Mouse (Mus musculus): ENCODE data around the gene Uqcr11. TPM values are rescaled to one million over a fixed set of nuclear protein-coding genes. Genes with fewer than 3 reads are reported as not detected.
A peak's percentile ranks its signal among the peaks of the same experiment; 100 is the strongest.

Gene Uqcr11
- total RNA-seq (2021) = 100 to 1,000 TPM; 587 to 604 TPM
- long read RNA-seq, experiment 1, transcript Uqcr11-201 (3 exons, 445 nt) = major isoform, 237 of 250 reads
- long read RNA-seq, experiment 1, partial matches to known transcripts = 8 of 250 reads
- long read RNA-seq, experiment 1, other reads (novel, unspliced or antisense) = 2 of 250 reads
- long read RNA-seq, experiment 2, transcript Uqcr11-203 (3 exons, 605 nt) = minor isoform, 5 of 182 reads
- long read RNA-seq, experiment 2, transcript Uqcr11-201 (3 exons, 445 nt) = major isoform, 171 of 182 reads
- long read RNA-seq, experiment 2, partial matches to known transcripts = 6 of 182 reads
- long read RNA-seq, experiment 2, other reads (novel, unspliced or antisense) = 0 of 182 reads

DNA sequence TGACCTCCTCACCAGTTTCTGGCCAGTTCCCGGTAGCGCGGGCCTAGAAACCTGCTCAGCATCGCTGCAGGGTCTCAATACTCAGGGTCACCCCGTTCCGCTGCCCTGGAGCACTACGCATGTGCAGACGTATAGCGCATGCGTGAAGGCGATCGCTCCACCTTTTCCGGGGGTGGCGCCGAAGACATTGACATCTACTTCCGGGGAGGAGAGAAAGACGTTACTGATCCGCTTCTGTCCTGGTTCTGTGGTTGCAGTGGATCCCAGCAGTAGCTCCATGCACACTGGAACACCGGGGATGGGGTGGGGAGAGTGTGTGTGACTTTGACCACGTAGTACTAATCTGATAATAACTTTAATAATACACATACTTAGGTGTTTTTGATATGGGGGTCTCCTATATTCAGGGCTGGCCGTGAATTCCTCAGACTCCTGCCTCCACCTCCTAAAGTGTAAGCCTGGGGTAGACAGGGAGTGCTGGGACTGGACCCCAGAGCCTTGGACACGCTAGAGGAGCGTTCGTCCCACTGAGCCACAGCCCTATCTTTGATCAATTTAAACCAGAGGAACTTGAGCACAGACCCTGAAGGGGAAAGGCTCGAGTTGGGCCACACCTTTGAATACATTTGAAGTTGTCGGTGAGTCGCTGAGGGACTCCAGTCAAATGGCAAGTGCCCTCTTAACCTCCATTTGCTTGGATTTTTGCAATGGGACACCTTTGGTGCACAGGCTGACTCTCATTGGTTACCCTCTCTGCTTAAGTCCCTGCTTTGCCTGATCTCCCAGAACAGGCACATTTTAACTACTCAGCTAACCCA lies at the start of gene Uqcr11:
Uqcr11 (minus strand) TSS at position 147 of the 818 bp plus-strand sequence.
- DNase-seq (ENCODE audit: low spot score in 2 of 2) = peak; percentile 93 to 94

GRCm38 (mm10) chr10:80455697-80456096 lies 49.1 kb upstream of the Uqcr11 start:
- DNase-seq (ENCODE audit: low spot score in 2 of 2) = no peak
- intact Hi-C loops (cut with DNase I) = no loop called here

More for the DNA sequence above, at the start of gene Uqcr11:
- intact Hi-C loops (cut with DNase I) = no loop called here

DNA sequence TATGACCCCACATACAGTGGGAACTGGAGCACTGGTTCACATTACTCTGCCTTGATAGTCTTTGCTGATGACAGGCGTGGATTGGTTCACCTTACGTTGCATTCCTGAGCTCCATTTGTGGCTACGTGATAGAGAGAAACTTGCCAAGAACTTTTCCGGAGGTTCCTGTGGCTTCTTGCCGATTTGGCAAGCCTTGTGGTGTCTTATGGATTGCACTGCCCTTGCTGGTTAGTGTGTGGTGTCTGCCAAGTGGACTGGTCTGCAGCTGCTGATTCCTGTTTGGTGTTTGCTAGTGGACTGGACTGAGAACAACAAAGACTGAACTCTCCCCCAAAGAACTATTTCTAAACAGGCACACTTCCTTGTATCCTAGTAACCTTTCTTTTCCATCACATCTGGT lies 48.2 kb upstream of the Uqcr11 start:
- intact Hi-C loops (cut with DNase I) = no loop called here
- DNase-seq (ENCODE audit: low spot score in 2 of 2) = no peak

GRCm38 (mm10) chr10:80453601-80454000 lies 47.0 kb upstream of the Uqcr11 start:
- DNase-seq (ENCODE audit: low spot score in 2 of 2) = no peak
- intact Hi-C loops (cut with DNase I) = no loop called here

GRCm38 (mm10) chr10:80450599-80450998 lies 44.0 kb upstream of the Uqcr11 start:
- intact Hi-C loops (cut with DNase I) = no loop called here
- DNase-seq (ENCODE audit: low spot score in 2 of 2) = no peak

DNA sequence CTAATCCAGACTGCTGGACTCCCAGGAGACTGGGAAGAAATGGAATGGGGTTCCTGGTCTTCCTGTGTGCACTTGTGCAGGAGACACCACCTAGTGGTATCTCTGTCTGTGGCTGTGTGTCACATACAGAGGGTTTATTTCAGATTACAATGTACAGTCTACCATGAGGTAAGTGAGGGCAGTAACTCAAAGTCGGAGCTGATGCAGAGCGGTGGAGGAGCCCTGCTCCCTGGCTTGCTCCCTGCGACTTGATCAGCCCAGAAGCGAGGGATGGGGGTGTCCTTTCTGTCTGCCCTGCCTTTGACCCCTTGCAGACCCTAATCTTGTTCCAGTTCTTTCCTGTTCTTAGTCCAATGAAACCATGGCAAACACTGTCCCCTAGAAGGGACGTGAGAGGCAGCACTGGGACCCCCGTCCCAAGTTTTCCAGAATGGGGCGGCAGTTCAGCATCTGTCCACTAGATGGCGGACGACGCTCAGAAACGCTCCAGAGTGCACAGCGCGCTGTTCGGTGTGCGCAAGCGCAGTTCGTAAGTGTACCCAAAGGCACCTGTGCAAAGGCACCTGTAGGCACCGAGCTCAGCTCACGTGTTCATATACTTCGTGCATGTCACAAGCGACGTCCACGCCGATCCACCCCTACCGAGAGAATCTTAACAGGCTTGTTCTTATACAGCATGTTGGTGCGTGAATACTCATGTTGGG lies 39.4 kb upstream of the Uqcr11 start:
- peak; percentile 75 to 83 for DNase-seq (ENCODE audit: low spot score in 2 of 2)
- intact Hi-C loops (cut with DNase I) = loop anchor here (1.0 to 10.0 kb wide), 3 partner anchors 60 to 239 kb away; no protein-coding TSS in a partner anchor

DNA sequence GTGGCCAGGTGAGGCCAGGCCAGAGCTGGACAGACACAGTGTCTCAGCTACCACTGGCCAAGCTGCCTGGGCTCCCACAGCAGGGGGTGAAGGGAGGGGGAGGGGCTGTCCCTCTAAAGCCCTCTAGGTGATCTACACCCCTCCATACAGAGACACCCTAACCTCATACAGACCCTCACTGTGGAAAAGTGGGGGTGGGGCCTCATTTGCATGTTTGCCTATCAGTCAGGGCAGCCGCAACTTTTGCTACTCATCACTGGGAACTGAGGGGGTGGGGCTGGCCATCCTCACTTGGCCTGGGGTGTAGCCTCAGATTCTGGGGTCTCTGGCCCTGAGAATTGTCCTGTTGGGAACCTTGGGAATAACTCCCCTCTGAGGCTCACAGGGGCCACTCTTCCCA lies 38.4 kb upstream of the Uqcr11 start:
- no peak for DNase-seq (ENCODE audit: low spot score in 2 of 2)
- intact Hi-C loops (cut with DNase I) = loop anchor here (5.0 to 10.0 kb wide), 2 partner anchors 102 to 240 kb away; no protein-coding TSS in a partner anchor

- intact Hi-C loops (cut with DNase I) = loop anchor here (5.0 to 10.0 kb wide), 2 partner anchors 103 to 240 kb away; no protein-coding TSS in a partner anchor
- no peak for DNase-seq (ENCODE audit: low spot score in 2 of 2)
Measured at GRCm38 (mm10) chr10:80444339-80445045, 37.9 kb upstream of the Uqcr11 start.

DNA sequence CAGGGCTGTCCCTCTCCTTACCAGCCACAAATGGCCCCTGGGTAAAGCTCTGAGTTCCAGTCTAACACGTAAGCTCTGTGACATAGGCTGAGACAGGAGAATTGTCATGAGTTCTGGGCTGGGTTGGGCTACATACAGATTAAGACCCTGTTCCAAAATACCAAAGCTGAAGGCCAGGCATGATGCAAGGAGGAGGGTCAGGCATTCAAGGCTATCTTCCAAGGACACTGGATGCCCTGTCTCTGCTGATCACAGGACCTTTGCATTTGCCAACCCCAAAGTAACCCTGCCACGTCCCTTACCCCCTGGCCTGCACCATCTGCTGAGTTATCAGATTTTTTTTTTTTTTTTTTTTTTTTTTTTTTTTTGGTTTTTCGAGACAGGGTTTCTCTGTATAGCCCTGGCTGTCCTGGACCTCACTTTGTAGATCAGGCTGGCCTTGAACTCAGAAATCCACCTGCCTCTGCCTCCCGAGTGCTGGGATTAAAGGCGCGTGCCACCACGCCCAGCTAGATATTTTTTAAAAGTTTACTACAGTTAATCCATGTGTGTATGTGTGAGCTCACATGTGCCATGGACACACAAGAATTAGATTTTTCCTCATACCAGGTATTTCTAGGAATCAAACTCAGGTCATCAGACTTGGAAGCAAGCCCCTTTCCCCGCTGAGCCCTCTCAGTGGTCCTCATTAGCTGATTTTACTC lies 37.1 kb upstream of the Uqcr11 start:
- intact Hi-C loops (cut with DNase I) = loop anchor here (10.0 kb wide), 1 partner anchor 241 kb away; no protein-coding TSS in a partner anchor
- no peak for DNase-seq (ENCODE audit: low spot score in 2 of 2)

GRCm38 (mm10) chr10:80442989-80443388 lies 36.4 kb upstream of the Uqcr11 start:
- intact Hi-C loops (cut with DNase I) = loop anchor here (10.0 kb wide), 1 partner anchor 242 kb away; no protein-coding TSS in a partner anchor
- DNase-seq (ENCODE audit: low spot score in 2 of 2) = no peak

GRCm38 (mm10) chr10:80441598-80441997 lies 35.0 kb upstream of the Uqcr11 start:
- no peak for DNase-seq (ENCODE audit: low spot score in 2 of 2)
- intact Hi-C loops (cut with DNase I) = loop anchor here (10.0 kb wide), 1 partner anchor 243 kb away; no protein-coding TSS in a partner anchor

DNA sequence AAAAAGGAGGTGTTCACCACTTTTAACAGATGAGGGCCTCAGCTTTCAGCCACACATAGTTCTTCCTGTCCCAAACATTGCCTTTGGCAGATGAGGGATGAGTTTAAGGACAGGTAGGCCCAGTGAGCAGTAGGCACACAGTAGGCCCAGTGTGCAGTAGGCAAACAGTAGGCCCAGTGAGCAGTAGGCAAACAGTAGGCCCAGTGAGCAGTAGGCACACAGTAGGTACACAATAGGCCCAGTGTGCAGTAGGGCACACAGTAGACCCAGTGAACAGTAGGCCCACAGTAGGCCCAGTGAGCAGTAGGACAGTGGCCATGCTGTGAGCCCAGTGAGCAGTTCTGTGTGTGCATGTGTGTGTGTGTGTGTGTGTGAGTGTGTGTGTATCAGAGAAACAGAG lies 33.4 kb upstream of the Uqcr11 start:
- intact Hi-C loops (cut with DNase I) = loop anchor here (10.0 kb wide), 1 partner anchor 245 kb away; no protein-coding TSS in a partner anchor
- no peak for DNase-seq (ENCODE audit: low spot score in 2 of 2)

- intact Hi-C loops (cut with DNase I) = no loop called here
- no peak for DNase-seq (ENCODE audit: low spot score in 2 of 2)
Measured at GRCm38 (mm10) chr10:80437973-80438372, 31.3 kb upstream of the Uqcr11 start.

DNA sequence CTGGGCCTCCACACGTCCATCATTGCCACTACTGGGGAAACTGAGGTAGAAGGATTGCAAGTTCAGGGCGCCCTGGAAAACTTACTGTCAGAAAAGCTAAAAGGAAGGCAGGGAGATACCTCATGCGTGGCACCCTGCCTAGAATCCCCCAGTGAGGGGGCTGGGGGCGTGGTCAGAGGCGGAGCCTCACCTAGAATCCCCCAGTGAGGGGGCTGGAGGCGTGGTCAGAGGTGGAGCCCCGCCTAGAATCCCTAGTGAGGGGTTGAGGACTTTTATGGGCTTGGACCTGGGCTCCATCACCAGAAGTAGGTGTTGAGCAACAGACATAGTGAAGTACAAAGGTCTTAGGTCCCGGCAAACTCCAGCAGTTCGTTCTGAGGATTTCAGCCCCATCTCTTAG lies 29.6 kb upstream of the Uqcr11 start:
- no peak for DNase-seq (ENCODE audit: low spot score in 2 of 2)
- intact Hi-C loops (cut with DNase I) = no loop called here

GRCm38 (mm10) chr10:80435764-80436163 lies 29.1 kb upstream of the Uqcr11 start:
- DNase-seq (ENCODE audit: low spot score in 2 of 2) = no peak
- intact Hi-C loops (cut with DNase I) = no loop called here

DNA sequence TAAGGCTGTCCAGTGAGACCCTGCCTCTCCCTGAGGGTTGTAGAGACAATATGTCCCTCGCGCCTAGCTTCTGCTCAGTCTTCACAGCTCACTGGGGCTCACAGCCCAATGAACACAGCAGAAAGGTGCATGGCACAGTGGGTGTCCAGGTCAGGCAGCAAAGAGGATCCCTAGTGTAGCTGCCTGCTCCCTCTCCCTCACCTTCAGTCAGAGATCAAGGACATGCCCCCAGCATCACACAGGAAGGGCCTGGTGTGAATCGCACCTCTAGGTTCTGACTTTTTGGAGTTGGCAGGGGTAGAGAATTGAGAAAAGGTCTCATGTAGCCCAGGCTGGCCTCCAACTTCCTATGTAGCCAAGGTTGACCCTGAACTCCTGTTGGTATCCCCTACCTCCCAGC lies 28.2 kb upstream of the Uqcr11 start:
- intact Hi-C loops (cut with DNase I) = no loop called here
- no peak for DNase-seq (ENCODE audit: low spot score in 2 of 2)

GRCm38 (mm10) chr10:80434233-80434592 lies 27.6 kb upstream of the Uqcr11 start:
- DNase-seq (ENCODE audit: low spot score in 2 of 2) = no peak
- intact Hi-C loops (cut with DNase I) = no loop called here

- intact Hi-C loops (cut with DNase I) = no loop called here
- peak; percentile 96 to 99 for DNase-seq (ENCODE audit: low spot score in 2 of 2)
Measured at GRCm38 (mm10) chr10:80433513-80434232, 27.0 kb upstream of the Uqcr11 start, which contains the start of gene Tcf3. Gene Tcf3, minus strand, starts transcription at chr10:80433647.
